Mouse (Mus musculus): ENCODE results near the gene Il17rc. TPM values are rescaled to one million over a fixed set of nuclear protein-coding genes. Genes with fewer than 3 reads are reported as not detected.

Gene Il17rc
- total RNA-seq, 4 experiments from 2014 or later = 3.8 to 6.1 (median 4.8) TPM

GRCm38 (mm10) chr6:113451839-113452238, 19.4 kb upstream of the Il17rc start:
- DNase-seq (ENCODE audit: low spot score in 2 of 2) = no peak

- DNase-seq (ENCODE audit: low spot score in 2 of 2) = no peak
Measured at GRCm38 (mm10) chr6:113455007-113455406, 16.2 kb upstream of the Il17rc start.

- DNase-seq (ENCODE audit: low spot score in 2 of 2) = no peak
Measured at GRCm38 (mm10) chr6:113457952-113458534, 13.2 kb upstream of the Il17rc start, which contains the start of gene Il17re. Gene Il17re (plus strand): TSS chr6:113458484.

- DNase-seq (ENCODE audit: low spot score in 2 of 2) = no peak
Measured at GRCm38 (mm10) chr6:113458635-113459034, 12.6 kb upstream of the Il17rc start.

GRCm38 (mm10) chr6:113464040-113464439, 7.2 kb upstream of the Il17rc start:
- DNase-seq (ENCODE audit: low spot score in 2 of 2) = no peak

GRCm38 (mm10) chr6:113465602-113466001, 5.6 kb upstream of the Il17rc start:
- DNase-seq (ENCODE audit: low spot score in 2 of 2) = no peak

- no peak for DNase-seq (ENCODE audit: low spot score in 2 of 2)
Measured at GRCm38 (mm10) chr6:113468512-113468911, 2.7 kb upstream of the Il17rc start.

- no peak for DNase-seq (ENCODE audit: low spot score in 2 of 2)
Measured at GRCm38 (mm10) chr6:113469021-113469420, 2.2 kb upstream of the Il17rc start.

- peak in 1 of 2 experiments; percentile 64 for DNase-seq (ENCODE audit: low spot score in 2 of 2)
Measured at GRCm38 (mm10) chr6:113469432-113469831, 1.8 kb upstream of the Il17rc start.

GRCm38 (mm10) chr6:113472061-113472460, 834 bp downstream of the Il17rc start:
- DNase-seq (ENCODE audit: low spot score in 2 of 2) = no peak

GRCm38 (mm10) chr6:113473246-113473645, 2.0 kb downstream of the Il17rc start:
- no peak for DNase-seq (ENCODE audit: low spot score in 2 of 2)

GRCm38 (mm10) chr6:113473715-113474114, 2.5 kb downstream of the Il17rc start:
- DNase-seq (ENCODE audit: low spot score in 2 of 2) = no peak

- no peak for DNase-seq (ENCODE audit: low spot score in 2 of 2)
Measured at GRCm38 (mm10) chr6:113477353-113477752, 6.1 kb downstream of the Il17rc start.

GRCm38 (mm10) chr6:113478906-113479305, 7.7 kb downstream of the Il17rc start:
- DNase-seq (ENCODE audit: low spot score in 2 of 2) = no peak

GRCm38 (mm10) chr6:113480555-113481373, 9.5 kb downstream of the Il17rc start:
- DNase-seq (ENCODE audit: low spot score in 2 of 2) = no peak

GRCm38 (mm10) chr6:113482477-113483099, 11.4 kb downstream of the Il17rc start:
- DNase-seq (ENCODE audit: low spot score in 2 of 2) = no peak

GRCm38 (mm10) chr6:113483100-113483615, 11.9 kb downstream of the Il17rc start, which contains the start of gene Creld1:
Gene Creld1 (plus strand): TSS chr6:113483297.
- DNase-seq (ENCODE audit: low spot score in 2 of 2) = peak; percentile 94

- DNase-seq (ENCODE audit: low spot score in 2 of 2) = no peak
Measured at GRCm38 (mm10) chr6:113483729-113484128, 12.5 kb downstream of the Il17rc start.

GRCm38 (mm10) chr6:113487125-113487576, 15.9 kb downstream of the Il17rc start:
- DNase-seq (ENCODE audit: low spot score in 2 of 2) = no peak

GRCm38 (mm10) chr6:113489410-113489809, 18.2 kb downstream of the Il17rc start:
- DNase-seq (ENCODE audit: low spot score in 2 of 2) = no peak

GRCm38 (mm10) chr6:113492101-113492864, 21.1 kb downstream of the Il17rc start:
- peak in 1 of 2 experiments; percentile 60 for DNase-seq (ENCODE audit: low spot score in 2 of 2)
